10 mouse cellular contexts compared by ENCODE assay signal in genomic region chr7:132765629-132766186, GRCm38 (mm10). TPM values are rescaled to one million over a fixed set of nuclear protein-coding genes. Genes with fewer than 3 reads are reported as not detected.
A peak's percentile ranks its signal among the peaks of the same experiment; 100 is the strongest.
DNase-seq lines count a peak whose midpoint lies in the region; ATAC-seq lines count a peak whose summit lies in the region.
"Had no signal": no experiment of that assay in that cellular context is flagged by ENCODE, and none has a peak within 500 bp of the region (broad histone marks: within the 10 kb centered on the region; RNA-seq: fewer than 3 reads in every experiment).

No protein-coding gene starts in this region.

- H3K27ac ChIP-seq in heart, embryonic 10.5 days = peak overlapping the region; percentile 69; the same call in 1 of the 2 replicates
- H3K27ac ChIP-seq in liver, embryonic 15.5 days (replicated peaks) = peak overlapping the region; percentile 98
- H3K27ac ChIP-seq in hindbrain, embryonic 12.5 days = no peak overlapping the region
- H3K27ac ChIP-seq: kidney, embryonic 15.5 days had no signal

- no peaks in the 10 kb centered on the region for H3K9me3 ChIP-seq in heart, embryonic 10.5 days
- no peaks in the 10 kb centered on the region for H3K9me3 ChIP-seq in liver, embryonic 15.5 days (replicated peaks)
- H3K9me3 ChIP-seq in hindbrain, embryonic 12.5 days (replicated peaks) = no peaks in the 10 kb centered on the region
- H3K9me3 ChIP-seq: kidney, embryonic 15.5 days had no signal

- intact Hi-C loops in heart, postnatal 14 days (cut with DNase I) = loop anchor here (5.0 kb wide), 1 partner anchor 42 kb away; no protein-coding TSS in a partner anchor

- H3K4me2 ChIP-seq in liver, embryonic 15.5 days = peak overlapping the region; percentile 56
- H3K4me2 ChIP-seq in hindbrain, embryonic 12.5 days (replicated peaks) = no peak overlapping the region
- H3K4me2 ChIP-seq: kidney, embryonic 15.5 days had no signal

- H3K4me3 ChIP-seq in heart, embryonic 10.5 days = no peak overlapping the region
- H3K4me3 ChIP-seq in liver, embryonic 15.5 days (replicated peaks) = peak overlapping the region; percentile 23
- no peak overlapping the region for H3K4me3 ChIP-seq in hindbrain, embryonic 12.5 days
- H3K4me3 ChIP-seq: kidney, embryonic 15.5 days had no signal

- WGBS in heart, embryonic 10.5 days = 54% methylated on average over 3 of the region's 3 CpGs
- WGBS in liver, embryonic 15.5 days (ENCODE audit: insufficient replicate concordance) = 46% methylated on average over 3 of the region's 3 CpGs
- WGBS in hindbrain, embryonic 12.5 days = 88% methylated on average over 3 of the region's 3 CpGs

- DNase-seq in heart, embryonic 10.5 days (ENCODE audit: low spot score) = no peak
- no peak for DNase-seq in heart, postnatal 14 days
- DNase-seq in CD4-positive helper T cell, adult 2 months (ENCODE audit: low read depth, low spot score) = peak; percentile 44
- no peak for DNase-seq in T-cell, adult 2 months (ENCODE audit: low spot score)
- DNase-seq in thymus, postnatal 10 days (ENCODE audit: low spot score in 2 of 2) = no peak
- DNase-seq: gastrocnemius, postnatal 36 days had no signal

- H3K4me1 ChIP-seq in heart, embryonic 10.5 days = peaks cover 19% of the 10 kb centered on the region
- peaks cover 93% of the 10 kb centered on the region for H3K4me1 ChIP-seq in liver, embryonic 15.5 days (replicated peaks)
- H3K4me1 ChIP-seq in hindbrain, embryonic 12.5 days = peaks cover 22% of the 10 kb centered on the region

- peak overlapping the region; percentile 44; the same call in 1 of the 2 replicates for H3K9ac ChIP-seq in liver, embryonic 15.5 days
- H3K9ac ChIP-seq in hindbrain, embryonic 12.5 days = no peak overlapping the region
- H3K9ac ChIP-seq: kidney, embryonic 15.5 days had no signal

- H3K27me3 ChIP-seq in heart, embryonic 10.5 days (ENCODE audit: insufficient read depth, poor library complexity, severe bottlenecking) = no peaks in the 10 kb centered on the region
- no peaks in the 10 kb centered on the region for H3K27me3 ChIP-seq in liver, embryonic 15.5 days
- no peaks in the 10 kb centered on the region for H3K27me3 ChIP-seq in hindbrain, embryonic 12.5 days
- H3K27me3 ChIP-seq: kidney, embryonic 15.5 days had no signal

- H3K36me3 ChIP-seq in heart, embryonic 10.5 days = peaks cover 24% of the 10 kb centered on the region
- peaks cover 92% of the 10 kb centered on the region for H3K36me3 ChIP-seq in liver, embryonic 15.5 days (replicated peaks)
- H3K36me3 ChIP-seq in hindbrain, embryonic 12.5 days = 0 out of 2 replicates have a peak, but pooled peaks cover 11% of the 10 kb centered on the region

- 0 out of 2 replicates have a peak, but pooled peaks have one; percentile 23 for ATAC-seq in erythroblast, adult 5-6 weeks (replicated peaks; ENCODE audit: low FRiP score, poor library complexity, severe bottlenecking)
- peak; percentile 64 for ATAC-seq in liver, embryonic 15.5 days (ENCODE audit: insufficient read depth)
- no peak for ATAC-seq in hindbrain, embryonic 12.5 days (ENCODE audit: low FRiP score)

RNA-seq across cellular contexts. Expression of gene Fam53b, which starts 48.0 kb away (rescaled TPM):
- 17.7 and 18.4 TPM in 2 replicates for polyA plus RNA-seq in heart, embryonic 10.5 days (2016; fragmentation: Nextera tagmentation; extraction: Ambion mirVana)
- 10 to 100 TPM; 29.2 to 34.1 TPM for total RNA-seq in heart, postnatal 14 days (2021)
- 119 and 143 TPM in 2 replicates for total RNA-seq in erythroblast, adult 5-6 weeks (2015; ENCODE audit: low replicate concordance)
- 126 and 169 TPM in 2 replicates for total RNA-seq in erythroblast, adult 5-6 weeks (2017; ENCODE audit: low replicate concordance)
- polyA plus RNA-seq in liver, embryonic 15.5 days (2015; fragmentation: Nextera tagmentation; extraction: Ambion mirVana) = 25.5 and 28.0 TPM in 2 replicates
- polyA plus RNA-seq in hindbrain, embryonic 12.5 days (2016; fragmentation: Nextera tagmentation; extraction: Ambion mirVana) = 22.7 and 25.3 TPM in 2 replicates
